Mouse (Mus musculus): ENCODE data around the gene Sun3. TPM values are rescaled to one million over a fixed set of nuclear protein-coding genes. Genes with fewer than 3 reads are reported as not detected.
A peak's percentile ranks its signal among the peaks of the same experiment; 100 is the strongest.

Sun3 gene
- 0.13 and 0.24 TPM in 2 replicates for polyA plus RNA-seq (2015; fragmentation: Nextera tagmentation; extraction: Ambion mirVana)

- WGBS = 2% methylated on average over 18 of the region's 18 CpGs
- H3K27me3 ChIP-seq (ENCODE audit: control insufficient read depth, insufficient read depth, low read depth, low read length) = peaks cover 7% of the 10 kb centered on the region
- ATAC-seq (ENCODE audit: low read depth) = no peak; the same call in none of the 2 replicates
- H3K4me1 ChIP-seq (replicated peaks; ENCODE audit: control insufficient read depth, insufficient read depth, low read length) = peaks cover 4% of the 10 kb centered on the region
- peak within 1 kb of the TSS; percentile 98 for H3K4me2 ChIP-seq (ENCODE audit: low read depth, low read length)
- H3K9me3 ChIP-seq (ENCODE audit: control insufficient read depth, low read length) = no peaks in the 10 kb centered on the region
- H3K36me3 ChIP-seq (ENCODE audit: control insufficient read depth, insufficient read depth, low read length) = no peaks in the 10 kb centered on the region
- H3K4me3 ChIP-seq (ENCODE audit: low read length) = peak within 1 kb of the TSS; percentile 47
- H3K27ac ChIP-seq (ENCODE audit: low read length) = no peak within 1 kb of the TSS
- H3K9ac ChIP-seq (ENCODE audit: low read length) = peak within 1 kb of the TSS; percentile 55
Measured at GRCm38 (mm10) chr11:9048703-9049060, at the start of gene Sun3. Gene Sun3, minus strand, starts transcription at chr11:9048991.

GRCm38 (mm10) chr11:9076444-9076843 lies 27.7 kb upstream of the Sun3 start:
- Histone ChIP-seq H3K4me3 (ENCODE audit: low read length) (no peak overlapping the region), H3K4me2 (ENCODE audit: low read depth, low read length) (no peak overlapping the region), H3K27me3 (ENCODE audit: control insufficient read depth, insufficient read depth, low read depth, low read length) (no peaks in the 10 kb centered on the region), H3K9me3 (ENCODE audit: control insufficient read depth, low read length) (no peaks in the 10 kb centered on the region), H3K4me1 (replicated peaks; ENCODE audit: control insufficient read depth, insufficient read depth, low read length) (no peaks in the 10 kb centered on the region), H3K9ac (ENCODE audit: low read length) (no peak overlapping the region), H3K36me3 (ENCODE audit: control insufficient read depth, insufficient read depth, low read length) (no peaks in the 10 kb centered on the region), H3K27ac (ENCODE audit: low read length) (no peak overlapping the region)
- 87% methylated on average over 3 of the region's 3 CpGs for WGBS
- ATAC-seq (ENCODE audit: low read depth) = no peak

- Histone ChIP-seq H3K4me2 (ENCODE audit: low read depth, low read length) (no peak overlapping the region), H3K9me3 (ENCODE audit: control insufficient read depth, low read length) (no peaks in the 10 kb centered on the region), H3K4me3 (ENCODE audit: low read length) (no peak overlapping the region), H3K27me3 (ENCODE audit: control insufficient read depth, insufficient read depth, low read depth, low read length) (no peaks in the 10 kb centered on the region), H3K9ac (ENCODE audit: low read length) (no peak overlapping the region), H3K4me1 (replicated peaks; ENCODE audit: control insufficient read depth, insufficient read depth, low read length) (no peaks in the 10 kb centered on the region), H3K27ac (ENCODE audit: low read length) (no peak overlapping the region), H3K36me3 (ENCODE audit: control insufficient read depth, insufficient read depth, low read length) (no peaks in the 10 kb centered on the region)
- ATAC-seq (ENCODE audit: low read depth) = no peak
- 42% methylated on average over 5 of the region's 5 CpGs for WGBS
Measured at GRCm38 (mm10) chr11:9060484-9060883, 11.7 kb upstream of the Sun3 start.

- H3K4me2 ChIP-seq (ENCODE audit: low read depth, low read length) = no peak overlapping the region
- H3K36me3 ChIP-seq (ENCODE audit: control insufficient read depth, insufficient read depth, low read length) = no peaks in the 10 kb centered on the region
- H3K27me3 ChIP-seq (ENCODE audit: control insufficient read depth, insufficient read depth, low read depth, low read length) = no peaks in the 10 kb centered on the region
- WGBS = 72% methylated on average over 1 of the region's 1 CpGs
- ATAC-seq (ENCODE audit: low read depth) = no peak
- no peaks in the 10 kb centered on the region for H3K4me1 ChIP-seq (replicated peaks; ENCODE audit: control insufficient read depth, insufficient read depth, low read length)
- no peak overlapping the region for H3K4me3 ChIP-seq (ENCODE audit: low read length)
- no peak overlapping the region for H3K9ac ChIP-seq (ENCODE audit: low read length)
- no peak overlapping the region for H3K27ac ChIP-seq (ENCODE audit: low read length)
- no peaks in the 10 kb centered on the region for H3K9me3 ChIP-seq (ENCODE audit: control insufficient read depth, low read length)
Measured at GRCm38 (mm10) chr11:9060029-9060428, 11.2 kb upstream of the Sun3 start.

- Histone ChIP-seq H3K27me3 (ENCODE audit: control insufficient read depth, insufficient read depth, low read depth, low read length) (no peaks in the 10 kb centered on the region), H3K4me1 (replicated peaks; ENCODE audit: control insufficient read depth, insufficient read depth, low read length) (no peaks in the 10 kb centered on the region), H3K9ac (ENCODE audit: low read length) (no peak overlapping the region), H3K4me3 (ENCODE audit: low read length) (no peak overlapping the region), H3K36me3 (ENCODE audit: control insufficient read depth, insufficient read depth, low read length) (no peaks in the 10 kb centered on the region), H3K9me3 (ENCODE audit: control insufficient read depth, low read length) (no peaks in the 10 kb centered on the region), H3K4me2 (ENCODE audit: low read depth, low read length) (no peak overlapping the region), H3K27ac (ENCODE audit: low read length) (no peak overlapping the region)
- ATAC-seq (ENCODE audit: low read depth) = no peak
- 71% methylated on average over 4 of the region's 4 CpGs for WGBS
Measured at GRCm38 (mm10) chr11:9057711-9058110, 8.9 kb upstream of the Sun3 start.

- 65% methylated on average over 2 of the region's 2 CpGs for WGBS
- Histone ChIP-seq H3K27ac (ENCODE audit: low read length) (no peak overlapping the region), H3K4me1 (replicated peaks; ENCODE audit: control insufficient read depth, insufficient read depth, low read length) (no peaks in the 10 kb centered on the region), H3K9me3 (ENCODE audit: control insufficient read depth, low read length) (no peaks in the 10 kb centered on the region), H3K36me3 (ENCODE audit: control insufficient read depth, insufficient read depth, low read length) (no peaks in the 10 kb centered on the region), H3K4me3 (ENCODE audit: low read length) (no peak overlapping the region), H3K4me2 (ENCODE audit: low read depth, low read length) (no peak overlapping the region), H3K27me3 (ENCODE audit: control insufficient read depth, insufficient read depth, low read depth, low read length) (no peaks in the 10 kb centered on the region), H3K9ac (ENCODE audit: low read length) (no peak overlapping the region)
- no peak for ATAC-seq (ENCODE audit: low read depth)
Measured at GRCm38 (mm10) chr11:9056937-9057336, 8.1 kb upstream of the Sun3 start.

- H3K27me3 ChIP-seq (ENCODE audit: control insufficient read depth, insufficient read depth, low read depth, low read length) = peaks cover 7% of the 10 kb centered on the region
- H3K4me2 ChIP-seq (ENCODE audit: low read depth, low read length) = no peak overlapping the region
- H3K4me3 ChIP-seq (ENCODE audit: low read length) = no peak overlapping the region
- no peak overlapping the region for H3K27ac ChIP-seq (ENCODE audit: low read length)
- no peaks in the 10 kb centered on the region for H3K9me3 ChIP-seq (ENCODE audit: control insufficient read depth, low read length)
- no peaks in the 10 kb centered on the region for H3K36me3 ChIP-seq (ENCODE audit: control insufficient read depth, insufficient read depth, low read length)
- H3K4me1 ChIP-seq (replicated peaks; ENCODE audit: control insufficient read depth, insufficient read depth, low read length) = peaks cover 4% of the 10 kb centered on the region
- no peak overlapping the region for H3K9ac ChIP-seq (ENCODE audit: low read length)
- no peak for ATAC-seq (ENCODE audit: low read depth)
- 55% methylated on average over 2 of the region's 2 CpGs for WGBS
Measured at GRCm38 (mm10) chr11:9051895-9052294, 3.1 kb upstream of the Sun3 start.

GRCm38 (mm10) chr11:9050241-9050640 lies 1.4 kb upstream of the Sun3 start:
- WGBS = 75% methylated on average over 4 of the region's 4 CpGs
- Histone ChIP-seq H3K27ac (ENCODE audit: low read length) (no peak overlapping the region), H3K4me1 (replicated peaks; ENCODE audit: control insufficient read depth, insufficient read depth, low read length) (peaks cover 4% of the 10 kb centered on the region), H3K4me2 (ENCODE audit: low read depth, low read length) (no peak overlapping the region), H3K4me3 (ENCODE audit: low read length) (no peak overlapping the region), H3K9me3 (ENCODE audit: control insufficient read depth, low read length) (no peaks in the 10 kb centered on the region), H3K36me3 (ENCODE audit: control insufficient read depth, insufficient read depth, low read length) (no peaks in the 10 kb centered on the region), H3K27me3 (ENCODE audit: control insufficient read depth, insufficient read depth, low read depth, low read length) (peaks cover 7% of the 10 kb centered on the region), H3K9ac (ENCODE audit: low read length) (no peak overlapping the region)
- ATAC-seq (ENCODE audit: low read depth) = no peak

GRCm38 (mm10) chr11:9048011-9048702 lies 634 bp downstream of the Sun3 start, which contains the start of gene Gm11992:
Gene Gm11992, plus strand, starts transcription at chr11:9048594.
- Histone ChIP-seq H3K9me3 (ENCODE audit: control insufficient read depth, low read length) (no peaks in the 10 kb centered on the region), H3K27ac (ENCODE audit: low read length) (no peak within 1 kb of the TSS), H3K4me3 (ENCODE audit: low read length) (peak within 1 kb of the TSS; percentile 47), H3K4me1 (replicated peaks; ENCODE audit: control insufficient read depth, insufficient read depth, low read length) (peaks cover 4% of the 10 kb centered on the region), H3K27me3 (ENCODE audit: control insufficient read depth, insufficient read depth, low read depth, low read length) (peaks cover 7% of the 10 kb centered on the region), H3K9ac (ENCODE audit: low read length) (peak within 1 kb of the TSS; percentile 55), H3K4me2 (ENCODE audit: low read depth, low read length) (peak within 1 kb of the TSS; percentile 98), H3K36me3 (ENCODE audit: control insufficient read depth, insufficient read depth, low read length) (no peaks in the 10 kb centered on the region)
- ATAC-seq (ENCODE audit: low read depth) = peak; percentile 100
- WGBS = 4% methylated on average over 21 of the region's 21 CpGs

Measured in lung, embryonic 16.5 days (tissue).